Mouse (Mus musculus): ENCODE measurements around the gene Rbpms2.
"Not testable (repeated sequence)": the region's sequence is repeated elsewhere in the genome, so short reads cannot be mapped to it uniquely, and the experiment has no call there.

The Rbpms2 gene

DNA sequence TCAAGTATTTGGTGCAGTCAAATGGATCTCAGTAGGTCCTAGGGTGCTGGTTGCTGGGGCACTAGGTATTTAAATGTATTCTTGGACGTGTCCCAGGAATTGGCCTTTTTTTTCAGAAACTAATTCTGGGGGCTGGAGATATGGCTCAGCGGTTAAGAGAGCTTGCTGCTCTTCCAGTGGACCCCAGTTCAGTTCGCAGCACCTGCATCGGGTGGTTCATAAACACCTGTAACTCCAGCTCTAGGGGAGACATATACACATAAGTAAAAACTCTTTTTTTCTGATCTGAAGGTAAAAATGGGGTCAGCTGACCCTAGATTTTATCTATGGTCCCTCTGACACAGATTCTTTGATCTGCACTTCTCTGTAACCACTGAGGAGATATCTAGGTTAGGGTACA, 8.3 kb upstream of the Rbpms2 start:
- DNase-seq (ENCODE audit: low spot score) = no peak

DNA sequence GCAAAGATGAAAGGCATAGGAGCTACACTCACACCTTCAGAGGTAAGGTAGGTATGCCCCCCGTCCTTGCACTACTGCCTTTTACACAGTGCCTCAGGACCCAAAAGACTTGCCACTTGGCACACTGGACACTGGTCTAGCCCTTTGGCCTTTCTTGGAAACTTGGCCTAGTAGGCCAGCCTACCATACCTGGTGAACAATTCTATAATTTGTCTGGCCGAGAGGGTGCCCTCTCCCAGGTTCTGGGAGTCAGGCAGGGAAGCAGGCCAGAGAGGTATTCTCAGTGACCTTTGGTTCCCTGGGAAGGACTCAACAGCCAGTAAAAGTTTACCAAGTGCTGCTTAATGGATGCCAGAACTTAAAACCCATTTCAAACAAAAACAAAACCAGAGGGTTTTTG, 7.8 kb upstream of the Rbpms2 start:
- DNase-seq (ENCODE audit: low spot score) = no peak

DNA sequence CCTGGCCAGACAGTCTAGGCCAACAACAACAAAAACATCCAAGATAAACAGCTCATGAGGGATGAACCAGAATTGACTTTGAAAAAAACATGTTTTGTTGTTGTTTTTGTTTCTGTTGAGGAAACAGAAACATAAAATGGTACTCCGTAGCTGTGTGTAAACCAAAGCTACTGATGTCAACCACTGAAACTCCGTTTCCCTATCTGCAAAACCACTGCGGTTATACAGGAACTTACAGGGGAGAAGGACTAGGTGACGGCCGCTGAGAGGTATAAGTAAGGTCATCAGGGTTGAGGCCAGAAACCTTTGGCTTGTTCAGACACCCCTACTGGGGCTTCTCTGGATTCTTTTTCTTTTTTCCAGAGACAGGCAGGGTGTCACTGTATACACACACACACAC, 6.6 kb upstream of the Rbpms2 start:
- DNase-seq (ENCODE audit: low spot score) = no peak

DNA sequence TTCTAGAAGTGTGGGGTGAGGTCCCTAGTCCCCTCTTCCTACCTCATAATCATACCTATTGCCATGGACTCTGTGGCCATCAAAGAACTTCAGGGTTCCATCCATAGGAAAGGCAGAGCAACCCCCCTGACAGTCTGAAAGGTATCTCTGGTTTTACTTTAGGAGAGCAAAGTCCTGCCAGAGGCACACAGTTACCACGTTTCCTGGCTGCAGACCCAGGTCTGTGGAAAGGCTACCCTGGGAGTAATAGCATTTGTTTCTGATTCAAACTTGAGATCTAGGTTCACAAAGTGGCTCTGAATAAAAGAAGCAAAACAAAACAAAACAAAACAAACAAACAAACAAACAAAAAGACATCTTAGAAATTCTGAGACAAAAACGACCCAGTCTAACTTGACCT, 5.2 kb upstream of the Rbpms2 start:
- DNase-seq (ENCODE audit: low spot score) = no peak

DNA sequence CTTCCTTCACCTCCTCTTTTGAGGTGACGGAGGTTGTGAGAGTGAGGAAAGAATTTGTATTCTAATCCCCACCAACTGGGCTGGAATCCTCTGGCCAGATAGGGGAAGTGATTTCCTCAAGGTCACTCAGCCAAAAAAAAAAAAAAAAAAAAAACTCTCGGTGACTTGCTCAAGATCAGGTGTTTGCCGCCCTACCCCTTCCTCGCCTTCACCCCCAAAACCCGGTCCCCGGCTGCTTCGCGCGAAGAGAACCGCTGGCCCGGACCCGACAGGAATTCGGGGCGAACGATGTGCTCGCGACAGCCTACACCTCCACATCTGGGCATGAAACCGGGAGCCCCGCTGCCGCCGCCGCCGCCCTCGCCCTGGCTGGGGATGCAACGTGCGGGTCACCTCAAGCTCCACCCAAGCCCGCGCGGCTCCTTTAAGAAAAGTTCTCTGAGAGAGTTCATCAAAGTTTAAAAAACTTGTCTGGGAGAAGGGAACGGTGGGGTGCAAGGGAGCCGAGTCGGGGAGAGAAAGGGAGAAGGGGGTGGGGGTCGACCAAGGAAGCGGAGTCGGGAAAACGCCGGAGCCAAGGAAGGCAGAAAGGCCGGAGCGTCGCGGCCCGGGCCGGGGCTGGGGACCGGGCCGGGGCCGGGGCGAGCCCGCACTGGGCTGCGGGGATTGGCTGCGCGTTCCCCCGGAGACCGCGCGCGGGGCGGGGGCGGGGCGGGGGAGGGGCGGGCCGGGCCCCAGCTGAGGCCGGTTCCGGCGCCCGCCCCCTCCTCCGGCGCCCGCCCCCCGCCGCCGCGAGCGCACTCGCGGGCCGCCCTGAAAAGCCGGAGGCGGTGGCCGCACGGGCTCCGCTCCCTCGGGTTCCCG, 551 bp downstream of the Rbpms2 start:
- DNase-seq (ENCODE audit: low spot score) = peak; percentile 78

DNA sequence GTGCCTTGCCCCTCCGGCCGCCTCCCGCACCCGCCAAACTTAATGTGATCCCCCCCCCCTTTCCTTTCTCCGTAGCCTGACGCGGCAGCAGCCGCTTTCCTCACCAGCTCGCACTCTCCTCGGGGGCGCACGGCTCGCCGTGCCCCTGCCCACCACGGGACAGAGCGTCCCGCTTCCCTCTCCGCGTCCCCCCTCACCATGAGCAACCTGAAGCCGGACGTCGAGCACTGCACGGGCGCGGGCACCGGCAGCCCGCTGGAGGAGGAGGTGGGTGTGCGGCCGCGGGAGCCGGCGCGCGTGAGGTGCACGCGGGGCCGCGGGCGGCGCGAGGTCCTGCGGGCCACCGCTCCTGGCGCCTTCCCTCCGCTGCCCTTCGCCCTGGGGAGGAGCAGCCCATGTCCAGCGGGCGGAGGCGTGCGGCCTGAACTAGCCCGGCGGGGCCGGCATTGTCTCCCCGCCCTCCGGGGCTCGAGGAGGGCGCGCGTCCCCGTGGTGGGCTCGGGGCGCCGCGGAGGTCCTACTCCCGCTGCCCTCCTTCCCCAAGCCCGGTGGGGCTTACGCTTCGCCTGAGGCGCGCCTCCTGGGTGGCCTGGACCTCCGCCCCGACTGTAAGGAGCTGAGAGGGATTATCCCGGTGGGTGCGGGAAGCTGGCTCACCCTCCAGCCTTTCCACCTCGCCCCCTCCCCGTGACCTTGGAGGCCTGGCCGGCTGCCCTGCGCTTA, 1.3 kb downstream of the Rbpms2 start:
- DNase-seq (ENCODE audit: low spot score) = peak; percentile 77

DNA sequence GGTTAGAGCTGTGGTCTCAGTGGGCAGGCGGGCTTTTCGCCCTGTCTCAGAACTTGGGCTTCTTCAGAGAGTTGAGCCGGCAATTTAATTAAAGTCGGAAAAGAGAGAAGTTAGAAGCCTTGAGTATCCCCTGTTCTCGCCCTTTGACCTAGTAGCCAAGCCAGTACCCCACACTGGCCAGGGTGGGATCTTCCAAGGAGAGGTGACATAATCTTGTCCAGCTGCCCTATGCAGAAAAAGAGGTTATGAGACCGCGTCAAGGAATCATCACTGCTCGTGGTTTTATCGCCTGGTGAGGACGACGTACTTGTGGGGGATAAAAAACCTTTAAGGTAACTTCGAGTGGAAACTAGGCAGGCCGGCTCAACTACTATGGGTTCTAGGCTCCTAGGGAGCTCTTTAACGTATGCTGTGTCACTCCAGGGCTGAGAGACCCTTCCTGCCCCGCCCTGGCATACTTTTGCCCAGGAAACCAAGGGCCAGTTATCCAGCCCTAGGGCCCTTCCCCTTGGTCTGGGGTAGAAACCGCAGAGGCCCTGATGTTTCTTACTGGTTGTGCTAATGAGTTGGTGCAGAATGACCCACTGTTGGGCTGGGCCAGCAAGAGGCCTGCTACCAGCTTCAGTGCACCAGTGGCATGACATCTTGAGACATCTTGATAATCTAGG, 2.0 kb downstream of the Rbpms2 start:
- no peak for DNase-seq (ENCODE audit: low spot score)

DNA sequence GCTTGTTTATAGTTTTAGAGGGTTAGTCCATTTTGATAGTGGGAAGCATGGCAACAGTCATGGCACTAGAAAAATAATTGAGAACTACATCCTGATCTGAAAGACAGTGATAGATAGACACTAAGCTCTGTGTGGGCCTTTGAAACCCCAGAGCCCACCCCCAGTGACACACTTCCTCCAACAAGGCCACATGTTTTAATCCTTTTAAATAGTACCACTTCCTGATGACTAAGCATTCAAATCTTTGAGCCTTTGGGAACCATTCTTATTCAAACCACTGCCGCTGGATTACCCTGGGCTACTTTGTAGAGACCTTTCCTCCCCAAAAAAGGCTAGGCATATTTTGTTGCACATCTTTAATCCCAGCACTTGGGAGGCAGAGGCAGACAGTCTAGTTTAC, 6.3 kb downstream of the Rbpms2 start:
- no peak for DNase-seq (ENCODE audit: low spot score)

DNA sequence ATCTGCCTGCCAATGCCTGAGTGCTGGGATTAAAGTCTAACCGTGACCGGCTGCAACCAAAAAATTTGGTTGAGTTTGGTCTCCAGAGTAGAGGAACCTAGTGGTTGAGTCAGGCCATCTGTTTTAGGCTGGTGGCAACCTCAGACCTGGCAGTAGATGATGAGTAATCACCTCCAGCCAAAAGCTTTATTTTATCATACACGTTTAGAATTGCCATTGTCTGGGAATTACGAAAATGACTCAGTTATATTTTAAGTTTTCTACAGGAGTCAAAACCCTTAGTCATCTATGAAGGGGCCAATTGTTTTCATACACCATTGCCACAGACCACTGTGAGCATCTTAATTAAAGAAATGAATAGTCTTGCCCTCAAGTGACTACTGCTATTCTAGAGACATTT, 7.5 kb downstream of the Rbpms2 start:
- DNase-seq (ENCODE audit: low spot score) = no peak

DNA sequence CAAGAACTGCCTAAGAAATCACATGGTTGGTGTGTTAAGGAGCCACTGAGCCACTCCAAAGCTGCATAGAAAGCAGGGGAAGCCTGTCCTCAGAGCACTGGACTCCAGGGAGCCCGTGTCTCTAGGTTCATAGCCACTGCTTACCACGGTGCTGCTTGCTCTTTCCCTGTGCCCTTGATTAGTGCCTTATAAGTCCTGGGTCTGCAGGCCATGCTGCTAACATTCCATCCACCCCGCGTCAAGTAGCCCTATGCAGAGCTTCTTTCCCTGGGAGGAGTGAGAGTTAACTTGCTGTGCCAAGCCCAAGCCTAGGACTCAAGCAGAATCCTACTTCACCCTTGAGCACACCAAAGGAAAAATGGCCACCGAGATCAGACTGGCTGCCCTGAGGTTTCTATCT, 9.6 kb downstream of the Rbpms2 start:
- DNase-seq (ENCODE audit: low spot score) = no peak

DNA sequence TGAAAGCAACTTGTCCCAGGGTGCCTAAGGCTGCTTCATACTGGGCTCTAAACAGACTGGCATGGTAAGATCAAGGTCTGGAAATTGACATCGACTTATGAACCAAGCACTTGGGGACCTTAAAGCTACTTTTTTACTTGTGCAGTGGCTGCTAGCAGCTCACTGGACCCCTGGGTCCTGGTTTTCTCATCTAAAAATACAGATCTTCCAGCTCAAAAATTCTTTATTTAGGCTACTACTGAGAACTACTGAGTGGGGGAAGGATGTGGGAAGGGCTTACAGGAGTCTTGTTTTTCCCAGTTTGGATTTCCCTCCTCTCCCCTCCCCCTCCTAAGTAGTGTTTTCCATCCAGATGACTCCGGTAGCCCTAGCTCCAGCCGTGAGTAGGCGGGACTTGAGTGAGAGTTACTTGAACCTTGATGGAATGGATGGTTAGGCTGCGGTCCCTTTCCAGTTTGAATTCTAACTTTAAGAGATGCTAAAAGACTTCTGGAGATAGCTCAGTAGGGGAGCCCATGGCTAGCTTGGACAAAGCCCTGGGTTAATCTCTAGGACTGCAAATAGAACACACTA, 11.5 kb downstream of the Rbpms2 start:
- no peak for DNase-seq (ENCODE audit: low spot score)

DNA sequence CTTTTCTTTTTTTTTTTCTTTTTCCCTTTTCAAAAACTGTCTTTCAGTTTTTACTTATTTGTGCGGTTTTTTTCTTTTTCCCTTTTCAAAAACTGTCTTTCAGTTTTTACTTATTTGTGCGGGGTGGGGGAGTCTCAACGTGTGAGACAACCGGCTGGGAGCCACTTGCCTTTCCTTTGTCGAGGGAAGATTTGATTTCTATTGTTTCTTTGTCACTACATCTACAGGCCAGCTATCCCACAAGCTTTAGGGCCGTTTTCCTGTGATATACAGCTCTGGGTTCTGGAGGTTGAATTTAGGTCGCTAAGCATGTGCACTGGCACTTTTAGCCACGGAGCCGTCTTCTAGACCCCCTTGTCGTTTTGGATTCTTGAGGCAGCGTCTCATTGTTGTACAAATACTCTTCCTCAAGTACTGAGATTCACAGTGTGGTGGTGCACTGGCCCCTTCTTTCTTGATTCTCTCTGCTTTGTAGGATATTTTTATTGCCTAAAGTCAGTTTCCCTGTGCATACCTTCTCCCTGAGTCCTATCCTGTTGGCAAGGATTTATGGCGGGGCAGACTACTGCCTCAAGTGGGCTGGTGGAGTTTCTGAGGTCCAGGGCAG, 12.1 kb downstream of the Rbpms2 start:
- DNase-seq (ENCODE audit: low spot score) = no peak

DNA sequence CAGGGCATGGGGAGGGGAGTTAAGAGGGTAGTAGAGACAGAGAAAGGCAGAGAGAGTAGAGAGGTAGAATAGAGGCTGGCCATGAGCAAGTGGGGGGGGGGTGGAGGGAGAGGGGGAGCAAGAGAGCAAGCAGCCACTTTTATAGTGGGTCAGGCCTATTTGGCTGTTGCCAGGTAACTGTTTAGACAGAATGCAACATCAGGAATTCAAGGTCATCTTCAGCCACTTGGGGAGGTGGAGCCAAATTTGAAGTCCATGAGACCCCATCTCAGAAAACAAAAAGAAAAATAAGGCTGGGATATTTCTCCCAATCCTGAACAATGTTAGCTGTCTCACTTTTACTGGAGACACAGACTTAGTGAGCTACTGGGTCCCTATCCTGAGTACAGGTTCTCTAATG, 13.1 kb downstream of the Rbpms2 start:
- no peak for DNase-seq (ENCODE audit: low spot score)

DNA sequence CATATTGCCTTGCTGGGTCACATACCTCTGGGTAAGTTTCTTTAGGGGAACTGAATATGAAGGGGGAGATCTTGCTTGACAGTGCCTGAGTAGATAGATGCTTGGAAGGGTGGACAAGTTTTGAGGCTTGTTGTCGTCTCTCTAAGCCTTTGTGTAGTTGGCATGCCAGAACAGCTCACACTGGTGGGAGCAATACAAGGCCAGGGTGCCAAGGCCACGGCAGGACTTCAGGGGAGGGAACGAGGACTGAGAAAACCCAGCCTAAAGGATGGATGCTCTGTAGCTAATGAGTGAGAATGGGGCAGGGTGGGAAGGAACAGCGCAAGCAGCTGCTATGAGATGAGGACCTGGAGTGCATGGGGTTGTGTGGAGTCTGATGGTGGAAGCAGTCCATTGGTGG, 15.5 kb downstream of the Rbpms2 start:
- no peak for DNase-seq (ENCODE audit: low spot score)

DNA sequence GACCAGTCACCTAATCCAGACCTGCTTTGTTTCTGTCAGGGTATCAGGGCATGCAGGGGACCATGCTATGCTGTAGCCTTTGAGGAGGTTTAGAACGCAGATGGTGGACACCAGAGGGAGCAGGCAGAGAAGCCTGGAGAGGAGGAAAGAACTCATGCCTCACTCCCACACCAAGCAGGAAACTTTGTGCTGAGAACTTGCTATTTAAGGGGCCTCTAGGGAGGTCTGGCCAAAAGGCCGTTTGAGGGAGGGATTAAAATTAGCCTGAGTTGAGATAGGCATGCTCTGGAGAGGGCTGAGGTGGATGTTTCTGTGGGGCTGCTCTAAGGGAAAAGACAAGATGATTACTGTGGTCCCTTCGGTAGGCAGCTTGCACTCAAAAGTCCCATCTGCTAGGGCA, 16.5 kb downstream of the Rbpms2 start:
- DNase-seq (ENCODE audit: low spot score) = no peak

DNA sequence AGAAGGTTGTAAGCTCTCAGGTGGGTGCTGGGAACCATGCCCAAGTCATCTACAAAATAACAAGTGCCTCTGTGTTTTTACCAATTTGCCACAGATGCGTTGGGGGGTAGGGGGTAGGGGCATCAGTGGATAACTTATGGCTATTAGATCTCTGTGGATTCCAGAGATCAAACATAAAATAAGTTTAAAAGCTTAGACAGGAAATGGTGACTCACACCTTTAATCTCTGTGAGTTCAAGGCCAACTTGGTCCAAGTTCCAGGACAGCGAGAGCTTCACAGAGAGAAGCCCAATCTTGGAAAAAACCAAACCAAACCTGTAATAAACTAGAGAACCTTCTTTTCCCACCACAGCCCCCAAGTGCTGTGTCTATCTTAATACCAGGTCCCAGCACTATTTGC, 17.3 kb downstream of the Rbpms2 start:
- DNase-seq (ENCODE audit: low spot score) = no peak

DNA sequence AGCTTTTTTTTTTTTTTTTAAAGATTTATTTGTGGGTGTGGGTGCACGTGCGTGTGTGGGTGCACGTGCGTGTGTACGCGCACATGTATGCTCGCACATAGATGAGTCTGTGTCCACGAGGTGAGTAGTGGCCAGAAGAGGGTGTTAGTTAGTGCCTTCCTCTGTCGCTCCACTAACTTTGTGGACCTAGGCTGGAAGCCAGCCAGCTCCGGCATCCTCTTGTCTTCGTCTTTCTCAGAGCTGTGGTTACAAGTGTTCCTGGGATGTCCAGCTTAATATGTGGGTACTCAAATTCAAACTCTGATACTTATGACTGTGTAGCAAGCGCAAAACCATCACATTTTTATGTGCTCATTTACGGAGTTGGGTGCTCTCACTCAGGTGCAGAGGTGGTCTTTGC, 19.3 kb downstream of the Rbpms2 start:
- peak; percentile 54 for DNase-seq (ENCODE audit: low spot score)

DNA sequence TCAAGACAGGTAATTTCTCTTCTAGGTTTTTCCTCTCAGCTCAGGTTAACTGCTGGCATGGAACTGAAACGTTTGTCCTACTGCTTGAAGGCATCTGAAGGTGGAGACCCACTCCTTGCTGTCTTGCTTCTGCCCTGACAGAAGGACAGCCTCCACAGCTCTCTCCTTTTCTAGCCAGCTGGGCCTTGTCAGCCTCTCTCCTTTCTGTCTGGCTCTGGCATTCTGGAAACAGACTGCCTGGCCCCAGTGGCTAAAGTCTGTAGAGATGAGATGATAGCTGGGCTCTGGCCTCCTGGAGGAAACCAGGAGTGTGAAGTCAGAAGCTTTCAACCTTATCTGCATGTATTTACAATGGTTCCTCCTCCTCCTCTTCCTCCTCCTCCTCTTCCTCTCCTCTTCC, 20.5 kb downstream of the Rbpms2 start:
- no peak for DNase-seq (ENCODE audit: low spot score)

DNA sequence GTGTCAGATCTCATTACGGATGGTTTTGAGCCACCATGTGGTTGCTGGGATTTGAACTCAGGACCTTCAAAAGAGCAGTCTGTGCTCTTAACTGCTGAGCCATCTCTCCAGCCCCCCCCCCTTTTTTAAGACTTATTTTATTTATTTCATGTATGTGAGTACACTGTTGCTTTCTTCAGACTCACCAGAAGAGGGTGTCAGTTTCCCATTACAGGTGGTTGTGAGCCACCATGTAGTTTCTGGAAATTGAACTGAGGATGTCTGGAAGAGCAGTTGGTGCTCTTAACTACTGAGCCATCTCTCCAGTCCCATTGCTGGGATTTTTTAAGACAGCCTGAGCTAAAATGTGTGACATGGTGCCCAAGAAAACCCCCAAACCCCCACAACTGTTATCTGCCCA, 22.5 kb downstream of the Rbpms2 start:
- not testable (repeated sequence) for DNase-seq (ENCODE audit: low spot score)

DNA sequence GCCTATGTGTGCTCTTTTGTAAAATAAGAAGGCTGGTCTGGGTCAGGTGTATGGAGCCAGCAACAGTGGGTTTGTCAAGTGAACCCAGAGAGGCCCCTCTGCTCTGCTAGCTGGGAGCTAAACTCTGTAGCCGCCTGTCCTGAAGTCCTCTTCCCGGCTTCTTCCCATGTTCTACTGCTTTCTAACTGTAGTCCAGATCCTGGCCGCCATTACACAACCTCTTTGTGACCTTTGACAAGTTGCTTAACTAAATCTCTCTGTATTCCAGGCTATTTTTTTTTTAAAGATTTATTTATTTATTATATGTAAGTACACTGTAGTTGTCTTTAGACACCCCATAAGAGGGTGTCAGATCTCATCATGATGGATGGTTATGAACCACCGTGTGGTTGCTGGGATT, 24.3 kb downstream of the Rbpms2 start:
- no peak for DNase-seq (ENCODE audit: low spot score)

DNA sequence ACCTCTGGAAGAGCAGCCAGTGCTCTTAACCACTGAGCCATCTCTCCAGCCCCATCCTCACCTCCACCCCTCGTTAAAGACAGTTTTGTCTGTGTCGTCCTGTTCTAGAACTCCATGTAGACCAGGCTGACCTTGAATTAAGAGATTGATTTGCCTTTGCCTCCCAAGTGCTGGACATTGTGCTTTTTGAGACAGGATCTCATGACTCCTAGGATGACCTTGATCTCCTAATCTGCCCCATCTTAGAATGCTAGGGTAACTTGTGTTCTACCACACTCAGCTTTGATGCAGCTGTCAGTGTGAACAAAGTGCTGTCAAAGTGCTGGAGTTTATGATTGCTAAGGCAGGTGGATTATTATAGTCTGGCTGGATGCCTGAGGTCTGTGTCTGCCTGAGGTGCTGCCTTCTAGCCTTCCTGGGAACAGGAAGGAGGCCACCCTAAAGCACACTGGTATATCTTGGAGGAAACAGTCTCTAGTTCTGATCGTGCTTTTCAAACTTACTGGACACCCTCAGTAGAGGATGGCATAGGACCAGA, 25.3 kb downstream of the Rbpms2 start:
- no peak for DNase-seq (ENCODE audit: low spot score)

DNA sequence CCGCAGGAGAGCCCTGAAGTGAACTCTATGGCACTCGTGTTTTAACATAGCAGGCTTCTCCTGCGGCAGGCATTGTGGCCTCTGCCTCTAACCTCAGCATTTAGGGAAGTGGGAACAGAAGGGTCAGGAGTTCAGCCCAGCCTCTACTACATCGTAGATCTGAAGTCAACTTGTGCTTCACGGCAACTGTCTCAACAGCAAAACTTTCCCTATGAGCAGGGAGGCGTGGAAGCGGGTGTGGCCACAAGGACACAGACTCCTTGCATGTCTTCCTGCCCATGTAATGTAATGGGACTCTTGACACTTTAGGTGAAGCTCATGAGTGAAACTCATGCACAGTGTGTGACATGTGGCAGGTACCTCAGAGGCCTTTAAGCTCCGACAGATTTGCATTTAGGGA, 26.1 kb downstream of the Rbpms2 start:
- no peak for DNase-seq (ENCODE audit: low spot score)

All from testis, postnatal 10 days (tissue).